Mouse (Mus musculus): ENCODE data around the gene Erc1.

- TF ChIP-seq CTCF (IDR thresholded peaks at IDR 0.05; ENCODE audit: low read depth) (no peak), EP300 (optimal IDR thresholded peaks at IDR 0.05) (no peak)
Observed at GRCm38 (mm10) chr6:119759866-119760265, 88.1 kb downstream of the Erc1 start.

Measured in stomach, postnatal 0 days (tissue).